ENCODE assay signal across 26 mouse cellular contexts in the genomic region with DNA sequence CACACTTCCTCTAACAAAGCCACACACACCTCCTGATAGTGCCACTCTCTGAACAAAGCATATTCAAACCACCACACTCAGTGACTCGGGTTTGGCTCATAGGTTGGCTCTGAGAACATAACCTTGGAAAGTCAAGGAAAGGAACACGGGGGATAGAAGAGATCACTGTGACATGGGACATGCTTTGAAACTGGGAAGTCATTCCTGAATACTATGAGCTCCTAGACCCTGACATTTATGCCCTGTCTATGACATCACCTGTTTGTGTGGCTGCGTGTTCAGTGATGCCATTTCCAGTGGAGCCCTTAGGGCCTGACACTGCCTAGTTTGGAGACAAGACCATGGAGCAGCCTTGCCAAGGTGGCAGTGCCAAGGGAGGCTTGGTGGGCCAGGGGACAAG.
"Had no signal": no experiment of that assay in that cellular context is flagged by ENCODE, and none has a peak within 500 bp of the region (broad histone marks: within the 10 kb centered on the region; RNA-seq: fewer than 3 reads in every experiment).

No protein-coding gene starts in this region.

- DNase-seq: gastrocnemius, adult 2 months; gastrocnemius, postnatal 10 days; gastrocnemius, postnatal 25 days; heart, adult 18-20 months; heart, postnatal 10 days; heart, postnatal 4 days; kidney, adult 18-20 months; kidney, adult 8-10 months; kidney, postnatal 10 days; kidney, postnatal 25 days; kidney, postnatal 4 days; liver; liver, embryonic 13.5 days had no signal

- H3K4me2 ChIP-seq: heart, embryonic 11.5 days; hindbrain, embryonic 12.5 days; hindbrain, embryonic 14.5 days; intestine, embryonic 15.5 days; limb, embryonic 12.5 days; liver, embryonic 11.5 days; liver, embryonic 13.5 days had no signal

- H3K9ac ChIP-seq: hindbrain, embryonic 12.5 days; hindbrain, embryonic 14.5 days; intestine, embryonic 15.5 days; limb, embryonic 12.5 days; liver, embryonic 13.5 days had no signal

- H3K4me1 ChIP-seq: hindbrain, embryonic 12.5 days; intestine, embryonic 15.5 days; limb, embryonic 10.5 days; limb, embryonic 12.5 days; liver, embryonic 13.5 days had no signal

- H3K9me3 ChIP-seq: hindbrain, embryonic 10.5 days; hindbrain, embryonic 12.5 days; intestine, embryonic 15.5 days; limb, embryonic 10.5 days; limb, embryonic 12.5 days; liver, embryonic 13.5 days had no signal

- H3K27ac ChIP-seq: hindbrain, embryonic 10.5 days; hindbrain, embryonic 12.5 days; hindbrain, embryonic 14.5 days; intestine, embryonic 15.5 days; layer of hippocampus, adult 2 months; left cerebral cortex, adult 2 months; limb, embryonic 10.5 days; limb, embryonic 12.5 days; liver, embryonic 13.5 days had no signal

- H3K36me3 ChIP-seq: hindbrain, embryonic 10.5 days; hindbrain, embryonic 12.5 days; intestine, embryonic 15.5 days; limb, embryonic 10.5 days; limb, embryonic 12.5 days; liver, embryonic 13.5 days had no signal

- ATAC-seq: hindbrain, embryonic 16.5 days; inflammation-experienced regulatory T-cells, adult 6 months; intestine, embryonic 15.5 days; intestine, postnatal 0 days had no signal

- H3K27me3 ChIP-seq: hindbrain, embryonic 12.5 days; intestine, embryonic 15.5 days; liver, embryonic 13.5 days had no signal

- H3K4me3 ChIP-seq: gastrocnemius, adult 2 months; hindbrain, embryonic 10.5 days; hindbrain, embryonic 12.5 days; intestine, embryonic 15.5 days; layer of hippocampus, adult 2 months; left cerebral cortex, adult 2 months; limb, embryonic 10.5 days; limb, embryonic 12.5 days; liver, embryonic 13.5 days had no signal
